Mouse (Mus musculus) adrenal gland, postnatal 4 days (tissue): ENCODE measurements around the gene Rad17. TPM values are rescaled to one million over a fixed set of nuclear protein-coding genes. Genes with fewer than 3 reads are reported as not detected.

Source experiments
- DNase-seq, 2 experiments: peaks; one replicate each; pipeline ENCODE4 v3.0.0; 2021 to 2022; ENCODE audit warnings: low spot score in 2 of 2, mixed read lengths in 2 of 2
- total RNA-seq, 2 experiments: library from RNA; stranded (reverse); gene quantifications; 2 replicates each; pipeline ENCODE4 v1.2.3; 2021

The Rad17 gene
- total RNA-seq, 2 experiments from 2014 or later, result 21.6 to 22.0 TPM

DNA sequence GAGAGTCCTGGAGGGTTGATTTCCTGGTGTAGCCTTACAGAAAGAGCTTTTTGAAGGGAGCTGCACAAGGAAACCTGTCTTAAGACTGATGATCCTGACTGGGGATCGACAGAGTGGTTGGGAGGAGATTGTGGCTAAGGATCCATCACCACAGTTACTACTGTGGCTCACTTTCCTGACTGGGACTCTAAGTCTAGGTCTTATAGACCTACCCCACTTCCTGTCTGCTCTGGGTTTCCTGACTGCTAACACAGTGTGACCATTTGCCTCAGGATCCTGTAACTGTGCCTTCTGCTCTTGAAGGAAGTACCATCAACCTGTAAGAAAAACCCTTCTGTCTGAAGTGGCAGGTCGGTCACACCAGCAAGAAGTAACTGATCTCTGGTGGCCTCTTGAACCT is 80.1 kb downstream of the Rad17 start:
- no peak for DNase-seq

DNA sequence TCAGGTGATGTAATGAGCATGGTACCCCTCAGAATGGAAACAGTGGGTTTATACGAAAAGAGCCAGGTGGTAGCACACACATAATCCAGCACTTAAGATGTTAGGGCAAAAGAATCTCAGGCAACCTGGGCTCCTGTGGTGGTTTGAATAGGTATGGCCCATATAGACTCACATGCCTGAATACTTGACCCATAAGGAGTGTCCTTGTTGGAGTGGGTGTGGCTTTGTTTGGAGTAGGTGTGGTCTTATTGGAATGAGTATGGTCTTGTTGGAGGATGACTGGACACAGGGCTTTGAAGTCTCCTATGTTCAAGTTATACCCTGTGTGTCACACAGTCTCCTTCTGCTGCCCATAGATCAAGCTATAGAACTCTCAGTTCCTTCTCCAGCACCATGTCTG is 82.5 kb downstream of the Rad17 start:
- no peak for DNase-seq

Other genes with a start within 250 kb of the Rad17 start
- under 1 TPM; 0.06 to 0.17 TPM for gene Naip1, start 198.2 kb downstream of the Rad17 start, total RNA-seq
- 10 to 100 TPM; 49.5 to 55.6 TPM for gene Gtf2h2, start 158.5 kb downstream of the Rad17 start, total RNA-seq
- gene Ocln, start 98.3 kb downstream of the Rad17 start, total RNA-seq, result 10 to 100 TPM; 16.1 to 18.5 TPM
- 1 to 10 TPM; 2.6 to 4.4 TPM for gene Marveld2, start 34.1 kb downstream of the Rad17 start, total RNA-seq
- gene Ak6, start 72 bp downstream of the Rad17 start, total RNA-seq, result 10 to 100 TPM; 90.4 to 92.4 TPM
- gene Taf9, start 528 bp upstream of the Rad17 start, total RNA-seq, result 10 to 100 TPM; 10.1 to 15.0 TPM
- 1 to 10 TPM; 3.3 to 3.7 TPM for gene Ccdc125, start 18.7 kb upstream of the Rad17 start, total RNA-seq
- 10 to 100 TPM; 66.5 to 68.2 TPM for gene Cdk7, start 79.9 kb upstream of the Rad17 start, total RNA-seq
- gene Mrps36, start 93.6 kb upstream of the Rad17 start, total RNA-seq, result 100 to 1,000 TPM in 1 of 2 experiments, 10 to 100 TPM in 1; 95.5 to 102 TPM
- 10 to 100 TPM in 1 of 2 experiments, 1 to 10 TPM in 1; 9.3 to 12.9 TPM for gene Cenph, start 124.8 kb upstream of the Rad17 start, total RNA-seq
- 10 to 100 TPM; 42.2 to 59.1 TPM for gene Ccnb1, start 135.5 kb upstream of the Rad17 start, total RNA-seq
- 10 to 100 TPM; 50.3 to 51.3 TPM for gene Slc30a5, start 182.4 kb upstream of the Rad17 start, total RNA-seq